Mouse (Mus musculus) liver, embryonic 13.5 days (tissue): ENCODE data around the gene Plxdc2. TPM values are rescaled to one million over a fixed set of nuclear protein-coding genes. Genes with fewer than 3 reads are reported as not detected.

Experiments
- ATAC-seq: fragments of 200-750 bp; cut with Nextera tagmentation; 2 replicates; pipeline ENCODE4 v1.8.0; 2017; ENCODE audit warnings: low read depth, mild to moderate bottlenecking, moderate number of reproducible peaks, moderate library complexity
- DNase-seq: peaks from one replicate; pipeline ENCODE4 v3.0.0; 2022
- H3K27ac ChIP-seq: fragments of 300-500 bp; sonication (generic); 2 replicates; pipeline ENCODE4 v1.5.1; 2015; ENCODE audit warnings: moderate library complexity, mild to moderate bottlenecking, inconsistent platforms
- H3K27me3 ChIP-seq: fragments of 300-500 bp; sonication (generic); 2 replicates; pipeline ENCODE4 v1.6.1; 2015; ENCODE audit warnings: mild to moderate bottlenecking, inconsistent platforms
- H3K36me3 ChIP-seq: fragments of 300-500 bp; sonication (generic); 2 replicates; pipeline ENCODE4 v1.6.1; 2015; ENCODE audit warnings: mild to moderate bottlenecking, inconsistent platforms
- H3K4me1 ChIP-seq: fragments of 300-500 bp; sonication (generic); replicated peaks from 2 replicates; pipeline ENCODE4 v1.6.1; 2015; ENCODE audit warnings: inconsistent platforms
- H3K4me2 ChIP-seq: fragments of 300-500 bp; sonication (generic); 2 replicates; pipeline ENCODE4 v1.6.1; 2015; ENCODE audit warnings: inconsistent platforms, mild to moderate bottlenecking, moderate library complexity
- H3K4me3 ChIP-seq: fragments of 300-500 bp; sonication (generic); replicated peaks from 2 replicates; pipeline ENCODE4 v1.5.1; 2015; ENCODE audit warnings: mild to moderate bottlenecking, inconsistent platforms
- H3K9ac ChIP-seq: fragments of 300-500 bp; sonication (generic); 2 replicates; pipeline ENCODE4 v1.6.1; 2015; ENCODE audit warnings: mild to moderate bottlenecking, inconsistent platforms
- H3K9me3 ChIP-seq: fragments of 300-500 bp; sonication (generic); replicated peaks from 2 replicates; pipeline ENCODE4 v1.6.1; 2016; ENCODE audit warnings: inconsistent platforms
- WGBS: fragments of 180-500 bp; shearing (Covaris S2); methylation state at CpG from one replicate; pipeline ENCODE4 v1.1.7; 2015; ENCODE audit not compliant: insufficient replicate concordance; 5-methylcytosine and 5-hydroxymethylcytosine counted together
- polyA plus RNA-seq: library from polyadenylated mRNA; unstranded; fragments of >200 nt; fragmentation: Nextera tagmentation; extraction: Ambion mirVana; gene quantifications from 2 replicates; pipeline ENCODE4 v1.2.1, GENCODE M21; 2015

Gene Plxdc2
- 1.6 and 2.4 TPM in 2 replicates for polyA plus RNA-seq

DNA sequence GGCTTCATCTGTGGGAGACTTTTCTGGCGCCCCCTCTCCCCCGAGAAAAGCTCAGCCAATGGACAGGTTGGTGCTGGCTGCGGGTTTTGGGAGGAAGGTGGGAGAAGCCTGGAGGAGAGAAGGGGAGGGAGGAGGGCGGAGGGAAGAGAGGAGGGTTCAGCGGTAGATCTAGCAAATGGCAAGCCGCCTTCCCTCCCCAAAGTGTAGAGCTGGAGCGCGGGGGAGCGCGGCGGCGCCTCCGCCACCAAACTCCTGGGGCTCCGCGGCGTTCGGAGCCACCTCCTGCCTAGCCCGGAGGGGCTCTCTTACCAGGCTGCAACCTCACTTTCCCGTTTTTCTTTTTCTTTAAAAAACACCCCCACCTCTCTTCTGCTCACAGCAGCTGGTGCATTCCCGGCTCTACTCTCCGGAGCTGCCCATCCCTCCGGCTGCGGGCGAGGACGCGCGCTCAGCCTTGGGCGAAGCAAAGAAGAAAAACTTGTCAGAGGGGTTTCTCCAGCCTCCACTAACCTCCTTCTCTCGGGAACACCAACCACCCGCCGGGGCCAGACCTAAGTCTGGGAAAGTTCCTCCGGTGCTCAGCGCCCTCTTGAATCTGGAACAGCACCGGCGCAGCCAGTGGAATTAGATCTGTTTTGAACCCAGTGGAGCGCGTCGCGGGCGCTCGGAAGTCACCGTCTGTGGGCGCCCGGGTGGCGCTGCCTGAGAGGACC lies at the start of gene Plxdc2:
Gene Plxdc2 (plus strand): TSS at position 199 of the 713 bp plus-strand sequence.
- H3K9ac ChIP-seq, result no peak within 1 kb of the TSS; the same call in 1 of the 2 replicates
- ATAC-seq (peak; percentile 66), DNase-seq (peak; percentile 7)
- H3K4me3 ChIP-seq, result peak within 1 kb of the TSS; percentile 54
- no peaks in the 10 kb centered on the region for H3K36me3 ChIP-seq
- no peaks in the 10 kb centered on the region for H3K4me1 ChIP-seq
- no peaks in the 10 kb centered on the region for H3K9me3 ChIP-seq
- H3K27me3 ChIP-seq, result peaks cover 26% of the 10 kb centered on the region
- under 1% methylated on average over 44 of the region's 45 CpGs for WGBS
- H3K4me2 ChIP-seq, result peak within 1 kb of the TSS; percentile 68
- H3K27ac ChIP-seq, result no peak within 1 kb of the TSS

GRCm38 (mm10) chr2:16310387-16310786 lies 45.7 kb upstream of the Plxdc2 start:
- Histone ChIP-seq H3K27me3 (no peaks in the 10 kb centered on the region), H3K4me3 (no peak overlapping the region), H3K9ac (no peak overlapping the region), H3K9me3 (no peaks in the 10 kb centered on the region), H3K4me1 (no peaks in the 10 kb centered on the region), H3K36me3 (no peaks in the 10 kb centered on the region), H3K27ac (no peak overlapping the region), H3K4me2 (no peak overlapping the region)
- ATAC-seq (no peak), DNase-seq (no peak)
- WGBS, result 26% methylated on average over 2 of the region's 2 CpGs

- no peaks in the 10 kb centered on the region for H3K4me1 ChIP-seq
- no peak overlapping the region for H3K27ac ChIP-seq
- DNase-seq (no peak), ATAC-seq (no peak)
- WGBS, result 46% methylated on average over 4 of the region's 4 CpGs
- H3K9ac ChIP-seq, result no peak overlapping the region
- H3K36me3 ChIP-seq, result no peaks in the 10 kb centered on the region
- H3K4me3 ChIP-seq, result no peak overlapping the region
- no peaks in the 10 kb centered on the region for H3K27me3 ChIP-seq
- no peak overlapping the region for H3K4me2 ChIP-seq
- no peaks in the 10 kb centered on the region for H3K9me3 ChIP-seq
Measured at GRCm38 (mm10) chr2:16312400-16313070, 43.6 kb upstream of the Plxdc2 start.

DNA sequence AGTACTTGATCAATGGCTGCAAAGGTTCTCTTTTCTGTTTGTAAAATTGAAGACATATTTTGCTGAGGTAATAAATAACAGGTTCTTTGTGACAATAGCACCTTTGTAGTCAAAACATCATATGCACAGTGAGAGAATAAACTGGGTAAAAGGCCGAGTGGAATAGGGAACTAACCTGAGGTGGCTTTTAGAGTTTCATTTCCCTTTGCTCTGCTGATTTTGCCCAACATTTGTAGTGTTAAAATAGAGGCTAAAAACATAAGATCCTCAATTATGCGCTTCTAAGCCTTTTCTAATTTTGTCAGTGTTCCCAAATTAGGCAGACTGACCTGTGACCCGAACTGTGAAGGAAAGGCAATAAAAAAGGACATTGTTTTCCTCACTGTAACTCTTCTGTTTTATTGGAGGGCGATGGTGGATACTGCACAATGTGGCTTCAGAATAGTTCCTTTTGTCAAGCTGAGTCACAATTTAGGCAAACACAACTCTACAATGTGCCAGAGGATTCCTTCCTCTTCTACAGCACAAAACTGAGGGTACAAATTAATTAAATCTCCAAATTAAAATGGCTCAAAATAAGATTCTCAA lies 20.8 kb upstream of the Plxdc2 start:
- no peaks in the 10 kb centered on the region for H3K27me3 ChIP-seq
- H3K4me3 ChIP-seq, result no peak overlapping the region
- WGBS, result 30% methylated on average over 4 of the region's 4 CpGs
- H3K27ac ChIP-seq, result no peak overlapping the region
- DNase-seq, result no peak
- no peaks in the 10 kb centered on the region for H3K9me3 ChIP-seq
- no peak overlapping the region for H3K9ac ChIP-seq
- H3K4me1 ChIP-seq, result no peaks in the 10 kb centered on the region
- H3K36me3 ChIP-seq, result no peaks in the 10 kb centered on the region
- H3K4me2 ChIP-seq, result no peak overlapping the region
- no peak for ATAC-seq

DNA sequence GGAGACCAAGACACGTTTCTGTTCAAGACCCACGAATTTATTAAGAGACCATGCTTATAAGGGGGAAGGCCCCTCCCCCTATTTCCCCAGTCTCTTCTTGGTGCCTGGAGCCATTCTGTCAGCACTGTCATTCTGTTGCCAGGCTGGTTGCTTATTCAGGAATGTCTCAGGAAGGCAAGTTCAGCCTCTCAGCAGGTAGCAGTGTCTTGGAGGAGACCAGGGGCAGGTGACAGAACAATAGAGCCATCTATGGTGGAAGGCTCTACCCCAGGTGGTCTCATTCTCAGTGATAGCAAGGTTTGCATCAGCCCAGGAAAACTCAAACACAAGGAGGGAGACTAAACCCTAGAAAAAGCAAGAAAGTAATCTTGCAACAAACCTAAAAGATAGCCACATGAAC lies 11.5 kb upstream of the Plxdc2 start:
- WGBS, result 35% methylated on average over 2 of the region's 2 CpGs
- no peaks in the 10 kb centered on the region for H3K27me3 ChIP-seq
- H3K9me3 ChIP-seq, result no peaks in the 10 kb centered on the region; the same call in 1 of the 2 replicates
- no peak overlapping the region for H3K4me2 ChIP-seq
- no peak overlapping the region for H3K9ac ChIP-seq
- no peak overlapping the region for H3K27ac ChIP-seq
- no peaks in the 10 kb centered on the region for H3K36me3 ChIP-seq
- no peak for DNase-seq
- ATAC-seq, result no peak
- no peaks in the 10 kb centered on the region for H3K4me1 ChIP-seq
- H3K4me3 ChIP-seq, result no peak overlapping the region

DNA sequence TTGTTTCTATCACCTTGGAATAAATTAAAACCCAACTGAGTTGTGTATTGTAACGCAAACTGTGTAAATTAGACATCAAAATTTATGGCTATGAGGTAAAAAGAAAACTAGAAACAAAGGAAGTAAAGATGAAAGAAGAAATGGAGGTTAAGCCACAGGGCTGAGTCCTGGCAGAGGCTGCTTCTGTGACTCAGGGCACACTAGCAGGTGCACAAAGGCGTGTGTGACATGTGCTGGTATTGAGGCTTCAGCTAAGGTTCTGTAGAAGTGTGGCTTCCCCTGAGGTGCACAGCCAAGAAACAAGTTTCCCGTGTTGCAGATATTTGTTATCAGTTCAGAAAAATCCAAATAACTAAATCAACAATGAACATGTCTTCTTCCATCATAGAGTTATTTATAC lies 5.0 kb upstream of the Plxdc2 start:
- Histone ChIP-seq H3K36me3 (no peaks in the 10 kb centered on the region), H3K9ac (no peak overlapping the region), H3K27ac (no peak overlapping the region), H3K4me3 (no peak overlapping the region), H3K9me3 (no peaks in the 10 kb centered on the region), H3K4me1 (no peaks in the 10 kb centered on the region), H3K4me2 (no peak overlapping the region), H3K27me3 (peaks cover 7% of the 10 kb centered on the region)
- ATAC-seq (no peak), DNase-seq (no peak)
- 47% methylated on average over 3 of the region's 3 CpGs for WGBS

DNA sequence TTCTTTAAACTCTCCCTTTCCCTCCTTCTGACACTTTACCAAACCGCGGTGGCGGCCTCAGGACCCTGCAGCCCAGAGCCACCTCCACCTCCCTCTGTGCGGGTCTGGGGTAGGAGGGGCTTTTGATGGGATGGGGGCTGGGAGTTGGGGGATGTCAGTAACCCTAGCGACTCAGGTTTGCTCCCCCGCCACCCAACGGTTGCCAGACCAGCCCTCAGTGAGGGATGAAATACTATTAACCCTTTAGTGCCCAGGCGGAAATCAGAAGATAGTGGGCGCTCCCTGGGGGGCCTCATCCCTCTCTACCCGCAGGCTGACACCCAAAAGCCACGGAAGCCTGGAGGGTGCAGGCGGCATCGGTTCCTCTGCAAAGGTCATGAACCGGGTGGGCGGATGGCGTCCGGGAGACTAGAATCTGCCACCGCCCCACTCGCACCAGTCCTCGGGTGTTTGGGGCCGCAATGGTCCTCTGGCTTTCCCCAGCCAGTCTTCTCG lies 446 bp upstream of the Plxdc2 start:
- H3K9me3 ChIP-seq, result no peaks in the 10 kb centered on the region
- no peak for DNase-seq

DNA sequence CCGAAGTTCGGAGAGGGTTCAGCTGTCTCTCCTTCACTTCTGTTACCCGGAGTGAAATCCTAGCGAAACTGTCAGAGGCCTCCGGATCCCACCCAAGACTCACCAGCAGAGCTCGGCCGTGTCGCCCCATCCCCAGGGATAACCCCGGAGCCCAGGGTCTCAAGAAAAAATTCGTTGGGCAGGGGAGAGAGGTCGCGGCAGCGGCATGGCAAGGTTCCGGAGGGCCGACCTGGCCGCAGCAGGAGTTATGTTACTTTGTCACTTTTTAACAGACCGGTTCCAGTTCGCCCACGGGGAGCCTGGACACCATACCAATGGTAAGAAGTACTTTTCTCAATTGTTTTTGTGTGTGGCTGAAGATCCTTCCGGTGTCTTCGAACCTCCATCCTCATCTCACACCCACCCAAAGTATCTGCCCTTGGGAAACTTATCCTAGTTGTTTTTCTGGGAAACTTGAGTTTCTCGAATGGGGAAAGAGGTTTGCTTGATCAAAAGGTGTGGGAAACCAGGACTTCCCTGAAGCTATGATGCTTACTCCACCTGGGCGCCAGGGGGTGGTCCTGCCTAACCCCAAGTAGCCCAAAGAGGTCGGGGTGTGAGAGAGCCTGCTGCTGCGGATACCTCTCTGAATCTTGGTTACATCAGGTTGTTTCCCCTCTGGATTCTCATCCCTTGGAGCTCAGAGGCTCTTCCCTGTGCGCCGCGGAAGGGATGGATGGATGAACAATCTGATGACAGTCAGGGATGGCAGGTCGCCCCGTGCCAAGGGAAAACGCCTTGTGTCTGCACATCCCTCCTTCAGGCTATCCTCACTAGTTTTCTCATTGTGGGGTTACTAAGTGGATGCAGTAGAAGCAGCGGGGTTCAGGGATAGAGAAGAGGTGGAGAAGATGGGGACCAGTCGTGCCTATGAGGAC lies 1.1 kb downstream of the Plxdc2 start:
- Histone ChIP-seq H3K36me3 (no peaks in the 10 kb centered on the region), H3K27ac (no peak overlapping the region), H3K27me3 (peaks cover 26% of the 10 kb centered on the region), H3K4me1 (no peaks in the 10 kb centered on the region), H3K4me2 (peak overlapping the region; percentile 68), H3K9ac (no peak overlapping the region; the same call in 1 of the 2 replicates), H3K4me3 (peak overlapping the region; percentile 54), H3K9me3 (no peaks in the 10 kb centered on the region)
- 6% methylated on average over 33 of the region's 33 CpGs for WGBS
- ATAC-seq (no peak), DNase-seq (no peak)

More for the DNA sequence above, 446 bp upstream of the Plxdc2 start:
- peak overlapping the region; percentile 54 for H3K4me3 ChIP-seq
- no peaks in the 10 kb centered on the region for H3K4me1 ChIP-seq
- peak; percentile 45 for ATAC-seq
- under 1% methylated on average over 22 of the region's 22 CpGs for WGBS
- no peak overlapping the region for H3K9ac ChIP-seq
- peaks cover 26% of the 10 kb centered on the region for H3K27me3 ChIP-seq
- H3K36me3 ChIP-seq, result no peaks in the 10 kb centered on the region
- H3K27ac ChIP-seq, result no peak overlapping the region
- peak overlapping the region; percentile 68 for H3K4me2 ChIP-seq

- 36% methylated on average over 1 of the region's 1 CpGs for WGBS
- ATAC-seq, result no peak
- no peak overlapping the region for H3K27ac ChIP-seq
- no peak for DNase-seq
- no peaks in the 10 kb centered on the region for H3K9me3 ChIP-seq
- H3K9ac ChIP-seq, result no peak overlapping the region
- peak overlapping the region; percentile 54 for H3K4me3 ChIP-seq
- H3K36me3 ChIP-seq, result no peaks in the 10 kb centered on the region
- H3K27me3 ChIP-seq, result peaks cover 26% of the 10 kb centered on the region
- peak overlapping the region; percentile 68 for H3K4me2 ChIP-seq
- H3K4me1 ChIP-seq, result no peaks in the 10 kb centered on the region
Measured at GRCm38 (mm10) chr2:16357946-16358345, 1.8 kb downstream of the Plxdc2 start.

DNA sequence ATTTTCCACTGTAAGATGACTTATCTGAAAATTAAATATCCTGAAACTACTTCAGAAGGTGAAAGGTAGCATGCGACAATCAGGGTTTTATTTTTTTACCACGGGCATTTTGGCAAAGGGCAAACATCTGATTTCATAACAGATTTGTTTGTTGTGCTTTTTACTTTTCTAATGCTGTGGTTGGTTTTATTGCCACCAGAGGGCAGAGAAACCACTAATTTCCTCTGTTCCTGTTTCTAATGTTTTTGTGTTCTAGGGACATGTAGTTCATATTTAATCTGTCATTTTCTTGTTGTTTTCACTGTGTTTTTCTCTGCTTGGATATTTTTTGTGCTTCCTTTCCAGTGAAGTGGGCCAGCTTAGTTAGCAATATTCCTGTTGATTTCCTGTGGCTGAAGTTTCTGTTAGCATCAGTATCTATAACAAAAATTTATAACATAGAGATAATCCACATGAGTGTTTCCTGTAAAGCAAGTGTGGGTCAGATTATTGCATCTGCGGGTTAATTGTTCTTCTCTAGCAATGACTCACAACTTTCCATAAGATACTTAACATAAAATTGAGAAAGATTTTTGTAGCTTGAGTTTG lies 3.3 kb downstream of the Plxdc2 start:
- no peak overlapping the region for H3K4me3 ChIP-seq
- ATAC-seq, result no peak
- no peaks in the 10 kb centered on the region for H3K4me1 ChIP-seq
- DNase-seq, result no peak
- no peak overlapping the region for H3K27ac ChIP-seq
- H3K9ac ChIP-seq, result no peak overlapping the region
- H3K27me3 ChIP-seq, result peaks cover 26% of the 10 kb centered on the region
- H3K9me3 ChIP-seq, result no peaks in the 10 kb centered on the region
- WGBS, result 33% methylated on average over 3 of the region's 3 CpGs
- no peaks in the 10 kb centered on the region for H3K36me3 ChIP-seq
- no peak overlapping the region for H3K4me2 ChIP-seq
